Mouse (Mus musculus): ENCODE data around the gene Hfm1.

DNA sequence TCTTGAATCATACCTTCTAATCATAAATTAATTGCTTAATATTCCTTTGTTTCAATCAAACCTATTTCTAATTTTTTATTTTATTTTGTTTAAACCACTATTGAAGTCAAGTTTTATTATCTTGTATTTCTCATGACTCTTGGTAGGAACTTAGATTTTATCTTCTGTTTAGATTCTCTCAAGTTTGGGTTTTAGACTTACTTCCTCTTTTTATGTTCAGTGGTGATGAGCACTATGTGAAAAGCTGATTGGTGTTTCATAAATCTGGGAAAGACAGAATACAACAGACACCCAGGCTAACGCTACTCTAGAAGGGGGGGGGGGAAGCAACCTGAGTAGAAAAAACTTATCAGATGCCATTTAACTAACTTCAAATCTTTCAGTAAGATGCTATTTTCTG lies 49.7 kb downstream of the Hfm1 start:
- TF ChIP-seq CTCF (IDR thresholded peaks at IDR 0.05; ENCODE audit: low read depth) (no peak), EP300 (IDR thresholded peaks at IDR 0.05; ENCODE audit: low read depth) (no peak)

Measured in liver, embryonic 14.5 days (tissue).